Mouse (Mus musculus) heart, postnatal 0 days (tissue): ENCODE measurements around the gene Ints1. TPM values are rescaled to one million over a fixed set of nuclear protein-coding genes. Genes with fewer than 3 reads are reported as not detected.
A peak's percentile ranks its signal among the peaks of the same experiment; 100 is the strongest.

Source experiments
- ATAC-seq: fragments of 200-750 bp; cut with Nextera tagmentation; 2 replicates; pipeline ENCODE4 v1.8.0; 2017; ENCODE audit warnings: low read depth, moderate number of reproducible peaks, moderate library complexity; ENCODE audit not compliant: insufficient read depth
- DNase-seq: peaks from one replicate; pipeline ENCODE4 v3.0.0-alpha.2; 2016; ENCODE audit warnings: low spot score
- H3K27ac ChIP-seq: fragments of 300-500 bp; sonication (generic); 2 replicates; pipeline ENCODE4 v1.5.1; 2014; ENCODE audit warnings: low read depth, mild to moderate bottlenecking
- H3K27me3 ChIP-seq: fragments of 300-500 bp; sonication (generic); 2 replicates; pipeline ENCODE4 v1.6.1; 2014; ENCODE audit warnings: low read length, mixed read lengths; ENCODE audit not compliant: control insufficient read depth, insufficient read depth
- H3K36me3 ChIP-seq: fragments of 300-500 bp; sonication (generic); replicated peaks from 2 replicates; pipeline ENCODE4 v1.6.1; 2014; ENCODE audit warnings: low read length, mixed read lengths; ENCODE audit not compliant: control insufficient read depth, insufficient read depth
- H3K4me1 ChIP-seq: fragments of 300-500 bp; sonication (generic); 2 replicates; pipeline ENCODE4 v1.6.1; 2014; ENCODE audit warnings: antibody characterized with exemption; ENCODE audit not compliant: control insufficient read depth, insufficient read depth
- H3K4me2 ChIP-seq: fragments of 300-500 bp; sonication (generic); 2 replicates; pipeline ENCODE4 v1.6.1; 2014; ENCODE audit warnings: low read depth, mild to moderate bottlenecking, low read length, moderate library complexity
- H3K4me3 ChIP-seq: fragments of 300-500 bp; sonication (generic); 2 replicates; pipeline ENCODE4 v1.5.1; 2014; ENCODE audit warnings: low read depth, low read length
- H3K9ac ChIP-seq: fragments of 300-500 bp; sonication (generic); replicated peaks from 2 replicates; pipeline ENCODE4 v1.6.1; 2014; ENCODE audit warnings: low read depth, low read length, mixed read lengths
- H3K9me3 ChIP-seq: fragments of 300-500 bp; sonication (generic); replicated peaks from 2 replicates; pipeline ENCODE4 v1.6.1; 2016; ENCODE audit warnings: low read length; ENCODE audit not compliant: control insufficient read depth
- CTCF ChIP-seq: IDR thresholded peaks from 2 replicates; pipeline ENCODE4 v1.5.1; 2016; ENCODE audit warnings: antibody characterized with exemption, control low read depth, low read depth
- EP300 ChIP-seq: IDR thresholded peaks from 2 replicates; pipeline ENCODE4 v1.6.1; 2016; ENCODE audit warnings: antibody characterized with exemption, low read depth
- WGBS: fragments of 180-500 bp; shearing (Covaris S2); extraction: QIAGEN DNeasy Blood & Tissue Kit; methylation state at CpG from one replicate; pipeline ENCODE4 v1.1.7; 2014; 5-methylcytosine and 5-hydroxymethylcytosine counted together
- microRNA-seq: library from miRNA; unstranded; fragments of <30 nt; microRNA quantifications from one replicate; pipeline ENCODE4, GENCODE M21; 2016
- polyA plus RNA-seq: library from polyadenylated mRNA; unstranded; fragments of >200 nt; fragmentation: Nextera tagmentation; extraction: Ambion mirVana; gene quantifications from 2 replicates; pipeline ENCODE4 v1.2.1, GENCODE M21; 2015
- total RNA-seq: library from RNA; depleted of rRNA; stranded (reverse); fragments of >200 nt; gene quantifications from 2 replicates; pipeline ENCODE4 v1.2.3, GENCODE M21; 2014; ENCODE audit warnings: low replicate concordance; rRNA removed

The Ints1 gene
- total and polyA plus RNA-seq, 2 experiments from 2014 or later, result 10.6 to 92.0 TPM

- no peak for DNase-seq
- H3K4me1 ChIP-seq, result no peaks in the 10 kb centered on the region
- 0 out of 2 replicates have a peak, but pooled peaks cover 4% of the 10 kb centered on the region for H3K9me3 ChIP-seq
- H3K4me2 ChIP-seq, result no peak overlapping the region
- no peaks in the 10 kb centered on the region; the same call in 1 of the 2 replicates for H3K36me3 ChIP-seq
- H3K4me3 ChIP-seq, result no peak overlapping the region
- H3K9ac ChIP-seq, result no peak overlapping the region
- H3K27me3 ChIP-seq, result no peaks in the 10 kb centered on the region
- TF ChIP-seq EP300 (no peak), CTCF (peak; percentile 23)
- no peak overlapping the region for H3K27ac ChIP-seq
- ATAC-seq, result no peak
- 54% methylated on average over 2 of the region's 2 CpGs for WGBS
Measured at GRCm38 (mm10) chr5:139702905-139703304, 72.6 kb downstream of the Ints1 start.

- Histone ChIP-seq H3K27me3 (no peaks in the 10 kb centered on the region), H3K36me3 (no peaks in the 10 kb centered on the region; the same call in 1 of the 2 replicates), H3K9me3 (0 out of 2 replicates have a peak, but pooled peaks cover 4% of the 10 kb centered on the region), H3K27ac (no peak overlapping the region), H3K4me1 (no peaks in the 10 kb centered on the region), H3K4me3 (no peak overlapping the region), H3K9ac (no peak overlapping the region), H3K4me2 (no peak overlapping the region)
- ATAC-seq, result peak; percentile 65
- 15% methylated on average over 10 of the region's 10 CpGs for WGBS
- no peak for TF ChIP-seq EP300
- TF ChIP-seq CTCF, result no peak
- DNase-seq, result peak; percentile 36
Measured at GRCm38 (mm10) chr5:139702236-139702635, 73.2 kb downstream of the Ints1 start.

Small RNA genes within 50 kb of the gene (microRNA-seq; reads per million reads assigned to microRNA genes)
- gene Mir7037, result not detected

Other genes with a start within 250 kb of the Ints1 start
- not detected in 2 replicates for gene Uncx, start 232.2 kb downstream of the Ints1 start, total RNA-seq
- not detected in 2 replicates for gene Uncx, start 232.2 kb downstream of the Ints1 start, polyA plus RNA-seq
- 0.85 and 1.3 TPM in 2 replicates for gene Micall2, start 39.3 kb downstream of the Ints1 start, total RNA-seq
- gene Micall2, start 39.3 kb downstream of the Ints1 start, polyA plus RNA-seq, result 1.1 and 1.2 TPM in 2 replicates
- gene Mafk, start 15.8 kb upstream of the Ints1 start, total RNA-seq, result 36.8 and 41.2 TPM in 2 replicates
- gene Mafk, start 15.8 kb upstream of the Ints1 start, polyA plus RNA-seq, result 15.6 and 16.7 TPM in 2 replicates
- 0.31 and 9.3 TPM in 2 replicates for gene Tmem184a, start 44.2 kb upstream of the Ints1 start, total RNA-seq
- gene Tmem184a, start 44.2 kb upstream of the Ints1 start, polyA plus RNA-seq, result 0.10 and 0.29 TPM in 2 replicates
- gene Gm26938, start 50.7 kb upstream of the Ints1 start, total RNA-seq, result not detected in 2 replicates
- gene Gm26938, start 50.7 kb upstream of the Ints1 start, polyA plus RNA-seq, result not detected in 2 replicates
- 20.1 and 43.2 TPM in 2 replicates for gene Psmg3, start 51.2 kb upstream of the Ints1 start, total RNA-seq
- gene Psmg3, start 51.2 kb upstream of the Ints1 start, polyA plus RNA-seq, result 33.9 and 34.3 TPM in 2 replicates
- 1.3 and 1.9 TPM in 2 replicates for gene Elfn1, start 132.3 kb upstream of the Ints1 start, total RNA-seq
- gene Elfn1, start 132.3 kb upstream of the Ints1 start, polyA plus RNA-seq, result 0.07 and 0.10 TPM in 2 replicates